Mouse (Mus musculus): ENCODE results near the gene Ikbke.
"Not testable (repeated sequence)": the region's sequence is repeated elsewhere in the genome, so short reads cannot be mapped to it uniquely, and the experiment has no call there.

The Ikbke gene

GRCm38 (mm10) chr1:131279456-131279776 is at the start of gene Ikbke:
Gene Ikbke, minus strand, starts transcription at chr1:131279606.
- DNase-seq = no peak

- DNase-seq = not testable (repeated sequence)
Measured at GRCm38 (mm10) chr1:131329093-131329492, 49.7 kb upstream of the Ikbke start.

GRCm38 (mm10) chr1:131327167-131327566 is 47.8 kb upstream of the Ikbke start:
- DNase-seq = no peak

GRCm38 (mm10) chr1:131324816-131325463 is 45.5 kb upstream of the Ikbke start:
- no peak for DNase-seq

GRCm38 (mm10) chr1:131319598-131320330 is 40.4 kb upstream of the Ikbke start:
- no peak for DNase-seq

GRCm38 (mm10) chr1:131318397-131318796 is 39.0 kb upstream of the Ikbke start:
- DNase-seq = no peak

GRCm38 (mm10) chr1:131317625-131318024 is 38.2 kb upstream of the Ikbke start:
- no peak for DNase-seq

GRCm38 (mm10) chr1:131311284-131311683 is 31.9 kb upstream of the Ikbke start:
- no peak for DNase-seq

- DNase-seq = no peak
Measured at GRCm38 (mm10) chr1:131310237-131310818, 30.9 kb upstream of the Ikbke start.

GRCm38 (mm10) chr1:131300750-131301149 is 21.3 kb upstream of the Ikbke start:
- DNase-seq = no peak

GRCm38 (mm10) chr1:131299788-131300187 is 20.4 kb upstream of the Ikbke start:
- no peak for DNase-seq

GRCm38 (mm10) chr1:131299240-131299639 is 19.8 kb upstream of the Ikbke start:
- DNase-seq = no peak

GRCm38 (mm10) chr1:131298171-131298570 is 18.8 kb upstream of the Ikbke start:
- DNase-seq = no peak

GRCm38 (mm10) chr1:131296726-131297125 is 17.3 kb upstream of the Ikbke start:
- DNase-seq = peak; percentile 1

- DNase-seq = no peak
Measured at GRCm38 (mm10) chr1:131295200-131295599, 15.8 kb upstream of the Ikbke start.

GRCm38 (mm10) chr1:131293922-131294250 is 14.5 kb upstream of the Ikbke start:
- no peak for DNase-seq

- no peak for DNase-seq
Measured at GRCm38 (mm10) chr1:131293221-131293921, 14.0 kb upstream of the Ikbke start.

- DNase-seq = peak; percentile 68
Measured at GRCm38 (mm10) chr1:131290648-131291047, 11.2 kb upstream of the Ikbke start.

- DNase-seq = no peak
Measured at GRCm38 (mm10) chr1:131288938-131289337, 9.5 kb upstream of the Ikbke start.

- DNase-seq = no peak
Measured at GRCm38 (mm10) chr1:131287267-131287666, 7.9 kb upstream of the Ikbke start.

GRCm38 (mm10) chr1:131286803-131287202 is 7.4 kb upstream of the Ikbke start:
- no peak for DNase-seq

GRCm38 (mm10) chr1:131284616-131285015 is 5.2 kb upstream of the Ikbke start:
- no peak for DNase-seq

- no peak for DNase-seq
Measured at GRCm38 (mm10) chr1:131284167-131284566, 4.8 kb upstream of the Ikbke start.

- DNase-seq = no peak
Measured at GRCm38 (mm10) chr1:131281731-131282130, 2.3 kb upstream of the Ikbke start.
